Mouse (Mus musculus) cerebellum, postnatal 14 days (tissue): ENCODE measurements at regions not wholly inside any gene's neighbourhood (a gene's known extent, or its start where the extent isn't known, plus 50 kb on each side); places are given as distances from the start of the nearest gene placed in this dataset.

Experiments used
- DNase-seq, 2 experiments: peaks; one replicate each; pipeline ENCODE4 v3.0.0; 2021; ENCODE audit warnings: mixed read lengths in 2 of 2

DNA sequence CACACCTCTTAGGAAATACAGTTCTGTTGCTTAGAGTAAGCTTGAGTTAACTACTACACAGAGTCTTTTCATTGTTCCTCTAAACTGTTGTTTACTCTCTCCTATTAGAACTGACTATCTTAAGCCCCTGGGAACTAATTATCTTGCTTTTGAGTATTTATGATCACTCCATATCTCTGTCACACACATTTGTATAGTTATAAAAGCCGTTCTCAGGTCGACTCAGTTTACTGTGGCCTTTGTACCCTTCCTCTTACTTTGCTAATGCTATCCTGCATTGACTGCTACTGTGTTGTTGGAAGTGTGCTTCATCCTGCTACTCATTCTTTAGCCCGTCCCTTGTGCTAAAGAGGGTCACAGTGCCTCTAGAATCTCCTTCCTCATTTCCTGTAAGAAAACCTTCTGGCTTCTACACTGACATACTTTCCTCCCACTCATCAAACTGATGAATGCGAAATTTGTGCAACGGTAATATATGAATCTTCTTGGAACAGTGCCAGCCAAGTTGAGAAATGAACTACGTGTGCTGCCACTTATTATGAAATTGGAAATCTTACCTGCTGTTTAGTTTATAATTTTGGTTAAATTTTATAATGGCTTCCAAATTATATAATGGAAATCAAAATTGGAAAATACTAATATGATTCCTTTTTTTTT, 119.8 kb upstream of the Cblb start:
- DNase-seq, result no peak

GRCm38 (mm10) chr16:51915034-51915928, 115.7 kb upstream of the Cblb start:
- peak in 1 of 2 experiments; percentile 46 for DNase-seq

DNA sequence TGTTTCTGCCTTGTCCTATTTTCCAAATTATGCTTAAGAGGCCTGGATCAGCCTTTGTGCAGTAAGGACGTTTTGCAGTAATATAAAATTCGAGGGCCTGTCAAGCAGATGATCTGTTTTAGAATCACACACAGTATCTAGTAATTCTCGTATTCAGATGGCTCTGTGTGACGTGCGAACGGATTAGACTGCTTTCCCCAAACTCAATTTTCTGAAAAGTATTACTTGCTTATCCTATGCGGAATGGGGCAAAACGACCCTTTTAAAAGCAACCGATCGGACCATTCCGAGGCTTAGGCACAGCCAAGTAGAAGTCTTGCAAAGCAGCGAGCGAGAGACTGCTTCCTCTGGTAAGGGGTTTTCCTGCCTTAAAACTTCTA, 115.1 kb upstream of the Cblb start:
- no peak for DNase-seq

GRCm38 (mm10) chr16:51916337-51916736, 114.7 kb upstream of the Cblb start:
- DNase-seq, result no peak

- no peak for DNase-seq
These were observed 114.2 kb upstream of the Cblb start for GRCm38 (mm10) chr16:51916820-51917219.

DNA sequence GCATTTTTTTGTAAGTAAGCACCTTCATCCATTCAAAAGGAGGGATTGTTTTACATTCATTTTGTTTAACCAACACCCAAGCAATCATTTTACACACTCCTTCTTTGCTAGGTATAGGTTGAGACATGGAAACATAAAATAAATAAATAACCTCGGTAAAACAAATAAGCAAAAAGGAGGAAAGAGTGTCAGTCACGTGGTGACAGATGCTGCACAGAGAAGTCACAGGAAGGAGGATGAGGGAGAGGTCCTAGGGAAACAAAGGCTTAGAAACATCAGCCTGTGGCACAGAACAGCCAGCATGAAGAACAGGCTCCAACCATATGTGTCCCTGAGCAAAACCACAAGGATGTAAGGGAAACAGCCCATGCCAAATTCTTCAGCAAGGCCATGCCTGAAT, 113.5 kb upstream of the Cblb start:
- DNase-seq, result no peak

DNA sequence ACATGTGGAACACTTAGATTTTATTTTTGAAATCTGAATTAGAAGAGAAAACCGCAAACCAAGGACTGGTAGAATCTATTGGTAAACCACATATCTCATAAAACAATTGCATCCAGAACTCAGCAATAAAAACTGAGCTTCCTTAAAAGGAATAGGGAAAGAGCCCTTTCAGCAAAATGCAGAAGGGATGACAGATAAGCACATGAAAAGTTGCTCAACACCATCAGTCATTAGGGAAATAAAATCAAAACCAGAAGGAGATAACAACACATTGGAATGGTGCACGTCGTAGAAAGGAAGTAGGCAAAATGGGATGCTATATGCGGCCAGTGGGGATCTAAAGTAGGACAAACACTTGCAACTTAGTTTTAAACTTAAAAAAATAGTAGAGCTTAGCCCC, 110.0 kb upstream of the Cblb start:
- DNase-seq, result no peak

DNA sequence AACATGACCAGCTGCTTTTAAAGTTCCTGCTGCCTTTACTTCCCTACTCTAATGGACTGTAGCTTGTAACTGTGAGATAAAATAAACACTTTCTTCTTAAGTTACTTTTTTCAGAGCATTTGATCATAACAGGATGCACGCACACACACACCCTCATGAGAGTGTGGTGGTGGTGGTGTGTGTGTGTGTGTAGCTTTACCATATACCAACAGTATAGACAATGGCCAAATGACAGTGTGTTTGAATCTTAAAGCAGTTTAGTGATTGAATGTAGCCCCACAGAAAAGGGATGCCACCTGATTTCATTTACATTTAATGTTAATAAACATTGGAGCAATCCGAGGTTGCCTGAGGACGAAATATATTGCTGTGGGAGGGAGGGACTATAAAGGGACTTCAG, 108.4 kb upstream of the Cblb start:
- DNase-seq, result no peak

DNA sequence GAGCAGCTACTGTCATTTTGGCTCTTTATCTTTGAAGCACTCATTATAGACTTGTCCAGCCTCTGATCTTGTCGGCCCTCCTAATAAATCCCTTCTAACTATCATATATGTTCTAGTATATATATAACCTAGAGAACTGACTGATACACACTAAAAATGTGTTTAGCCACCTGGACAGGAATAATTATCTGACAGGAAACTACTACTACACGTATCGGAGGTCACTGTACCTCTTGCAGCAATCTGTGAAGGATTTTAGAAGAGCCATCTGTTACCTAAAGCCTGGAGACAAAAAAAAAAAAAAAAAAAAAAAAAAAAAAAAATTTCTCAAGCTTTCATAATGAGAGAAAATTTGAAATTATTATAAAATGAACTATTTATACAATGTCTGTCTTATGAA, 105.4 kb upstream of the Cblb start:
- no peak for DNase-seq

DNA sequence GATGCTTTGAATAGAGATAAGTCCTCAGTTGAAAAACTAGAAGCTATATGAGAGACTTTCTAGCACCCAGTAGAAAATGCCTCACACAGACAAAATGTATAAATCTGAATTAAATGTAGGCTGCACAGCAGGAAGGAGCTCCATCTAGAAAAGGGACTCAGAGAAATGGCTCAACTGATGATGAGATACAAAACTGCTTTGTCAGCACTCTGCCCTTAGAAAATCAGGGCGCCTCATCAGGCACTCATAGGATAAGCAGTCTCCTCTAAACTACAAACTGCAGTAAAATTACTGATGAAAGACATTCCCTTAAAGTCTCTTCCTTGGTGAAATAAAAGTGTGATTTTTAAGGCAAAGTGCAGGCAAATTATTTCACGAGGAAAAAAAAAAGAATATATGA, 97.9 kb upstream of the Cblb start:
- DNase-seq, result no peak

GRCm38 (mm10) chr16:51933965-51934364, 97.1 kb upstream of the Cblb start:
- DNase-seq, result no peak

DNA sequence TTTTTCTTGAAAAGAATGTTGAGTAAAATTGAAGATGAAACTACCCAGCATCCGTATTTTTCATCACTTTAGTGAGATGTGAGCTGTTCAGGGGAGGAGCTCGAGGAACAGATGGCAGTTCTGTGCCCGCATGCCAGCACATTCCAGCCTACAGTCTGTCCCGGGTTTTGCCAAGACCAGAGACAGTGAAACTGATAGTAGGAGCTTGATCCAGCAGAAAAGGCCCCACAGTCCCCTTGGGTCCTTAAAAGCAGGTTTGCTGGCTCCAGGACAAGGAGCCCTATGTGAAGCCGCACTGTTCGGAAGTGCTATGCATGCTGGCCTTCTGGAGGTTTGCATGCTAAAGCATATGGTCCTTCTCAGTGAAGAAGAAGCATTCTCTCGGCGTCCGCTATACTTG, 93.7 kb upstream of the Cblb start:
- DNase-seq, result peak; percentile 91 to 94

DNA sequence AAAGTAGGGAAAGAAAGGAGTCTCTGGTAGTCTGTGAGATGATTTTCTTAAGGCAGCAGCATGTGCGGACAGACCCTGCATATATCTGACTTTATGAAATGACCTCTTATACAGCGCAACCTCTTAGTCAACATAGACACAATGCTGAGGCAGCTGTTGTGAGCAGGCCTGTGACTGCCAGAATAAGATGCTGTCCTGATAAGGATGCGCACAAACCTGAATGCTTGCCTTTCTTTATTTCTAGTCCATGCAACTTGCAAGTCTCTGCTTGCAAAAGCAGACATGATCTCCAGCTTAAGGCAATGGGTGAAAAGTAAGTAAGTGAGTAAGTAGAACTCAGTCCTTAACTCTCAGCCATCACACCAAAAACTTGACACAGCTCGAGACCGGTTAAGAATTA, 92.0 kb upstream of the Cblb start:
- no peak for DNase-seq

DNA sequence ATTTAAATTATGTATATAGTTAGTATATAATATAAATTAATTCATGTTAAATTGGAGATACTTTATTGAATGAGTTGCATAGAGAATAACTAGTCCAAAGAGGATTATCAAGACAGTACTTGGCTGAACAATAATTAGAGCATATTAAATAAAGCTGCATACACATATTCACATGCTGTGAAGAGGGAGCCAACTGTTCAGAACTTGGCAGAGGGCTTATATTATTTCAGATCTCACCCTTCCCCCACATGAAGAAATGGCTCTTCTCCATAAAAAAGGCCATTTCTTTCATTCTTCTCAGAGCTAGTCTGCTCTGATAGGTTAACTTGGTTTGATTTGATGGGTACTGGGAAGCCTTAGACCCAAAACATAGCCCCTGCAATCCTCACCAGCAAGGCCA, 90.5 kb upstream of the Cblb start:
- peak in 1 of 2 experiments; percentile 55 for DNase-seq

- DNase-seq, result no peak
These were observed 88.4 kb upstream of the Cblb start for GRCm38 (mm10) chr16:51942431-51943130.

- no peak for DNase-seq
These were observed 63.8 kb upstream of the Cblb start for GRCm38 (mm10) chr16:51967051-51967845.
